Mouse (Mus musculus): ENCODE results near the gene Tifa. TPM values are rescaled to one million over a fixed set of nuclear protein-coding genes. Genes with fewer than 3 reads are reported as not detected.

The Tifa gene
- total RNA-seq, 2 experiments from 2014 or later, result 3.1 to 3.5 TPM

DNA sequence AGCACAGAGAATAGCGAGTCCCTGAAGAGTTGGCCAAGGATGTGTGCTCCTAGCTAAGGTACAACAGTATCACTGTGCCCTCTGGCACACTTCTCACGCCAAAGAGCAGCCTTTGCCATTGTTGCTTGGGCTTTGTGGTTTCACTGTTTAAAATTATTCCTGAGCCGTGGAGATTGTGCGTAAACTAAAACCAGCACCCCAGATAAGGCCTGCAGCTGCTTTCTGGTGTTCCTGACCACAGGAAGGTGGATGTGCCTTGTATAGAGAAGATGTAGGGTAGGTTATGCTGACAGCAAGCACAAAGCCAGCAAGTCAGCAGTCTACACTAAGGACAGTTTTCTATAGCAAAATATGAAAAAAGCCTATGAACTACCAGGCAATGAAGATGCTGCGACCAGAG, 31.6 kb downstream of the Tifa start:
- intact Hi-C loops (cut with DNase I), result no loop called here
- no peak for DNase-seq

DNA sequence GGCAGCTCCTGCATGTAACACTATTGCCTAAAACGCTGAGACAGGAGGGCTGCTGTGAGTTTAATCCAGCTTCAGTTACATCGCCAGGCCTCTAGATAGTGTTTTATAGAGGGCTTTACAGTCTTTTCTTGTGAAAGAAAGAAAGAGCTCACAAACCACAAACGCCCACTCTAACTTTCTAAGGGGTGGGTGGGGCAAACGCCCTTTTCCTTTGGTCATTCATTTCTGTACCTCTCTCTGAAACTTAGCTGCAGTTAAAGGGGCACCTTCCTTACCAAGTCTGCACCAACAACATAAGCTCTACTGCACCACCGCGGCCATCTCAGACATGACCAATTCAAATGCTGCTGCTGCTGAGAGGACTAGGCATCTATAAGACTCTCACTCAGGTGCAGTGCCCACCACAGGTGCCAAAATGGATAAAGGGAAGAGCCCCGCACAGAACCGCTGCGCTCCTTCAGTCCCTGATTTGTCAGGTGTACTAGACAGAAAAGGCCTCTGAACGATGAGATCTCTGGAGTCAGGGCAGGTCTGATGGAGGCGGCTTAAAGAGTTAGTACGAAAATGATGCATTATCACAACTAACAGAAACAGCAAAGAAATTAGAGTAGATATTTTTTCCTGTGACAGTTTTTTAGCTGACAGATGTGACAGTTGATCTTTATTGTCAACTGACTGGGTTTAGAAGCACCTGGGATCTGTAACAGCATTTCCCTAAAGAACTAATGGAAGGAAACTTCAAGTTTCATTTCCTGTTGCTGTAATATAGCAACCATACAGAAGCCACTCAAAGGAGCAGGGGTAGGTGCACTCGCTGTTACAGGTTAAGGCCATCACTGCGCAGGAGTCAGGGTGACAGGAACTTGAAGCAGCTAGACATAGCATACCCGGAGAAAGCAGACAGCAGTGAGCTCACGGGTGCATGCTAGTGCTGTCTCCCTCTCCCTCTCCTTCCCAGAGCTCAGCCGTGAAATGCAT, 34.6 kb downstream of the Tifa start:
- intact Hi-C loops (cut with DNase I), result no loop called here

DNA sequence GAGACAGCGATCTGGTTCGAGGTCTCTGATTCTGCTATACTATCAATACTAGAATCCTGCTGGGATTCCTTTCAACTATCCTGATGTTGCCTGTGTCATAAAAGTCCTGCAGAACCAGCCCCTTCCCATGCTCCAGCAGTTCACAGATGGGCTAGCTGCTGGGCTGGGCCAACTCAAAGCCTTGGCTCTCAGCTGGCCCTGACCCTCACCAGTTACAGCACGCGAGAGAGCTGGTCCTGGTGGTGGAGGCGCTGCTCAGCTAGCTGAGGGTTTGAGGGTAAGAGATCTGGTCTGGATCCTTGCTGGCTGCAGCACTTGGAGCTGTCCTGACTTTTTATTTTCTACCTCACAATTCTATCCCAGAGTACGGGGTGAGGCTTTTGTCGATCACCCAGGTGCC, 36.9 kb downstream of the Tifa start:
- DNase-seq, result no peak
- intact Hi-C loops (cut with DNase I), result no loop called here

More for the DNA sequence above, 34.6 kb downstream of the Tifa start:
- DNase-seq, result no peak

DNA sequence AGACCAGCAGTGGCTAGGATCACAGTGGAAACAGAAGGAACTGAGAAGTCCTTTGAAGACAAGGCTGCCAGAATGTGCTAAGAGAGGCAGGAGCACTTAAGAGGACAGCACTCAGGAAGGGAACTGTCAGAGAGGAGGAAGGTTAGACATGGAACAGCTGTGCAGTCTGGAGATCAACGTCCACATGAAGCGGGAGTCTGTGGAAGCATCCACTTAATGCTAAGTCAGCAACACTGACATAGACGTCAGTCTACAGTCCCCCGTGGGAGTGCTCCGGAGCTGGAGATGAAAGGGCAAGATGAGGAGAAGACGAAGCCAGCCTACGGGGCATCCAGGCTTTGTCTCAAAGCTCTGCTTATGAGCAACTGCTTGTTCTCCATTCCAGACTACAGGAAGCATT, 37.5 kb downstream of the Tifa start:
- DNase-seq, result peak; percentile 33 to 37

DNA sequence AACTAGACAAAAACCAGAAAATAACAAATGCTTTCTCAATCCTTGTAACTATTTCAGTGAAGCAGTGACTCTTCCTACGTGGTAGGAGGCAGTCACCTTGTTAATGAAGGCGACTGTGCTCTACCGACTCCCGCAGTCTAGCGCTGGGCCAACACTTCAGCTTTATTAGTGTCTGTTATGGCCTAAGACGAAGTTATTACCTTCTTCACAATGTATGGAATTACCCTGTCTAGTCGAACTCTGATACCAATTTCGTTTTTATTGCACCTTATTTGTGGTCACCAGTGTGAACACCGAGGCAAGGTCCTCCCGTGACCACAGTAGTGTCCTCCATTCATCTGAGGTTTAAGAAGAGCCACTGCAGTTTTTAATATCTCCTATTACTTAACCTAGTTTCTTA, 40.6 kb downstream of the Tifa start:
- no peak for DNase-seq
- intact Hi-C loops (cut with DNase I), result no loop called here

More for the DNA sequence above, 37.5 kb downstream of the Tifa start:
- intact Hi-C loops (cut with DNase I), result no loop called here

DNA sequence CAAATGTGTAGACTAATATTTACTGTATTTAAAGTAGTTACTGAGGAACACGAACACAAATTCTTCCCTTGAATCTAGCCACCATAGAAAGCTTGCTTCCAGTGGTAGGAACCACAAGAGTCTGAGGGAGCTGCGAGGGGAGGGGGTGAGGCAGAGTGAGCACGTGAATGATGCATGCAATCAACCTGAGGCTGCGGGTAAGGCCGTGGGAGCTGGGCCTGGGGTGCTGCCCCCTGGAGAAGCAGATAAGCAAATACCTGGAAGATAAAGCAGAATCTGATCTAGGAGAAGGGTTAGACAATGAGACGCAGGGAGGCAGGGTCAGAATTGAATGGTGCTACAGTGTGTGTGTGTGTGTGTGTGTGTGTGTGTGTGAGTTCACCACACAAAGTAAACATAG, 41.5 kb downstream of the Tifa start:
- DNase-seq, result no peak
- intact Hi-C loops (cut with DNase I), result no loop called here

DNA sequence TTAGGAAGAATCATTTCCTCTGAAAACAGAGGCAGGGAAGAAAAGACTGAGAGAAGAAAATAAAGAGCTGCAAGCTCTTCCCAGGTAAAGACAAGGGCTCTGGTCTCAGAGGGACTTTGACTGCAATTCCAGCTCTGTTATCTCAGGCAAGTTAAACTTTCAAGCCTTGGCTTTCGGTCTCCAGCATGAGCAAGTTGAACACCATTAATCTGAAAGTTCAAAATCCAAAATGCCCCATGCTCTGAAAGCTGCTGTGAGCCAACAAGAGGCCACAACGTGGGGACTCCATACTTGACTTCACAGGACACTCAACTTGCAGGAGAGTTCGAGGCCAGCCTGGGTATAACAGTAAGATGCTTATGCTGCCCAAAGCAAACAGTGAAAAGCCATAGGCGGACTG, 44.4 kb downstream of the Tifa start:
- DNase-seq, result no peak
- intact Hi-C loops (cut with DNase I), result no loop called here

DNA sequence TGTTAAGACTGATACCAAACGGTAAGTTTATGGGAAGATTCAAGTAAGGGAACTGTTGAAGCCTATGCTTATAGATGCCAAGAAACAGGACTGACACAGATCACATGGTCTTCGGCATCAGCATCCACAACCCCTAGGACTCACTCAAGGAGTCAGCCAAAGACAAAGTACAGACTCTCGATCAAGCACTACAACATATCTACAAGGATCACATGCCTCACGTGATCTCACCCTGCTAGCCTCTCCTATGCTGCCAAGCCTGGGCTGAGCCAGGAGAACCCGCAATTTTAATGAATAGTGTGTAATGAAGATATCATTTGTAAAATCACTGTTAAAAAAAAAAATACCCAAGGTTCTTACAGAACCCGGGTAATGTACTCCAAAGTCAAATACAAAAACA, 46.0 kb downstream of the Tifa start:
- DNase-seq, result no peak
- intact Hi-C loops (cut with DNase I), result loop anchor here (5.0 kb wide), 2 partner anchors 112 to 208 kb away; no protein-coding TSS in a partner anchor

DNA sequence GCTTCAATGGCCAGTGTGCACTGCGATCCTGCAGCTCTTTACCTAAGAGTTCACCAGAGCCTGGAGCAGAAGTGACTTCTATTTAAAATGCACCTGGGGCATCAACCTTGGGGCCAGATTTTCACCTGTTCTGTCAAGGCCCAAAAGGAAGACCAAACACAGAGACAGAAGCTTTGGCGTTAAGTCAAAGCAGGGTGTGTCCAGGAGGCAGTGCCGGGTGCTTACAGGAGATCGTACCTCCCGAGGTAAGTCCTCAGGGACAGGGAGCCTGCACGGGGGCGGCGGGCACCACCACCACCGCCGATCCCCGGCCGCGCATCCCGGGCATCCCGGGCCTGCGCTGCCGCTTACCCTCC, 47.2 kb downstream of the Tifa start:
- DNase-seq, result no peak
- intact Hi-C loops (cut with DNase I), result loop anchor here (1.0 to 5.0 kb wide), 3 partner anchors 47 to 209 kb away; partner anchors contain the start of gene Tifa

DNA sequence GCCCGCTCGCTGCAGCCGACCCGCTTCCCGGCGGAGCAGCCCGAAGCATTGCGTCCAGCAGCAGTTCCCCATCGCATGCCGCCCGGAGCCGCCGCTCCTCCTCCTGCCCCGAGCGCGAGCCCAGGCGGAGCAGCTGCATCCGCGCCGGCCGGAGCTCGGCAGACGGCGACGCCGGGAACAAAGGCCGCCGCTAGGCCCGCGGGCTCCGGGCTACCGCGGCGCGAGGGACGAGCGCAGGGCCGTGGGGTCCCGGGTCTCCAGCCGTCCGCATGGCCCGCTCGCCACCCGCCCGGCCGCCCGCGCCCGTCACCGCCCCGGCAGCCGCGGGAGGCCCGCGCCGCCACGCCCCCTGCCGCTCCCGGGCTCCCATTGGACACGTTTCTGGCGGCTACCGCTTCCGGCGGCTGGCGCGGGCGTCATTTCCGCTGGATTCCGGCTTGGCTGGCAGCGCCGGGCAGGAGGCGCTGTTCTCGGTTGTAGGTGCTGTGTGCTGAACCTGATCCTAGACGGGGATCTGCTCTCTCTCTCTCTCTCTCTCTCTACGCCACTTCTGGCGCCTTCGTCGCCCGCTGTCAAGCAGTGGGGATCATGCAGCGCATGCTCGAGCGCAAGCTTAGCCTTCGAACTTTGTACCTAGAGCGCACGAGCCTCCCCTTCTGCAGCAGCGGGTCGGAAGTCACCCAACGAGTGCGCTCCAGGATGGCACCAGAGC, 47.7 kb downstream of the Tifa start, which contains the start of gene Ap1ar:
TSS of gene Ap1ar (minus strand) at position 370 of the 712 bp plus-strand sequence.
- DNase-seq, result peak; percentile 97 to 98
- intact Hi-C loops (cut with DNase I), result loop anchor here (1.0 to 5.0 kb wide), 3 partner anchors 48 to 210 kb away; partner anchors contain the start of gene Tifa

DNA sequence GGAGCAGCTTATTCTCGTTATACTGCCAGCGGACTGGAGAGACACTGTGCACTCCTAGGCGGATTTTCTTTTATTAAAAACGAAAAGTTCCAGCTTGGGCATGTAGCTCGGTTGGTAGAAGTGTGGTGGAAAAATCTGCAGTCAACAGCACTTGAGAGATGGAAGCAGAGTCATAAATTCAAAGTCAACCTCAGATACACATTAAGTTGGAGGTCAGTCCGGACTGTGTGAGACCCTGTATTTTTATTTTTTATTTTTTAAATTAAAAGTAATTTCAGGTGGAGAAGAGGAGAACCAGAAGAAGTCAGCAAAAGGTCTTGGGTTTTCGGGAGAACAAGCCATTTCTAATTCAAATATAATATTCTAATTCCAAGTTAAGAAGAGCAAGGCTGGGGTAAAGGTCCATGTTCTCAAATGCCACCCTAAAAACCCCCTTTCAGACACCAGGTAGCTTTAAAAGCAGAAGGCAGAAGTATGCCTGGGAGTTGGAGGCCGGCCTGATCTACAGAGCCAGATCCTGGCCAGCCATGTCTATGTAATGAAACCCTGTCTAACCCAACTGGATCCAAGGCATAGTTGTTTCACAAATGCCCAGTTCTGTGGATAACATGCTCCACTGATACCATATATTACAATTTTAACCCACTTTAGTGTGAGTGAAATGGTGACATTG, 48.5 kb downstream of the Tifa start:
- intact Hi-C loops (cut with DNase I), result loop anchor here (1.0 to 5.0 kb wide), 3 partner anchors 49 to 211 kb away; partner anchors contain the start of gene Tifa
- DNase-seq, result no peak

DNA sequence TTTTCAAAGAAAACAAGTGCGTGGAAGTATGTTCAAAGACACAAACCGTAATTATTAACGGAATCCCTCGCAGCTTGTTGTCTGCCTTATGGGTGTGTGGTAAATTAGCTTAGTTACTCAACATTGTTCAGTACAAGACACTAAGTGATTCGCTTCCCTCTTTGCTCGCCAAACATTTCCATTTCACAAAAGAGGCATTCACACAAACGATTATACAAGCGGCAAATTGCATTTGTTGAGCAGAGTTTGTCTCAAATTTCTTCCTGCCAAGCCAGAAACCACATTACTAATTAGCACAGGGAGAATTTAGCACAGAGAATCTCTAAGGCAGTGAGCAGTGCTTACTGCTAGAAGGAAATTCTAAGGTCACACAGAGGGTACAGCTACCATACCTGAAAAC, 52.3 kb downstream of the Tifa start:
- intact Hi-C loops (cut with DNase I), result no loop called here
- DNase-seq, result no peak

DNA sequence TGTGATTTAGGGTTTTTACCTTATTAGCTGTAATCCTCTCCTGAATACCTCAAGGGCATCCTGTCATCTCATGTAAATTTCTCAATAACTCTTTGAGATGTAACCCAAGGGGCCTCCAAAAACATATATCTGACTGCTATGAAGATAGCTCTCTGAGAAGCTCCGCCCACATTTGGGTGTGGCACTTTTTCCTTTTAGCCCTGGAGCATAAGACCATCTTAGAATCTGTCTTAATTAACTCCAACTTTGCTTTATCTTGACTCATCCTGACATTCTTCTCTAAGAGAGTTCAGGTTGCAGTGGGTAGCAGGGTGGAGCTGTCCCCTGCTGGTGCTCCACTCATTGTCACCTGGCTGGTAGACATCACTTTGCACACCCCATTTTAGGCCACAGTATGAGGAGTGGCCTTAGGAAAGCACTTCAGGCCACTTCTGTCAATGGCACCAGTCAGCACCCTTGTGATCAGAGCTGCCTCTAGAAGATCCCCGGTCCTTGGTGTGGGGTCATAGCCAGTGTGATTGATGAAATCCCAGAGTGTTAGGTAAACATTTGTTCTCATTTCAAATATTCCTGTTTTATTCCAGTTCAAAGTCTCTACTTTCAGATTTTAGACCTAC, 53.8 kb downstream of the Tifa start:
- intact Hi-C loops (cut with DNase I), result no loop called here
- DNase-seq, result no peak

DNA sequence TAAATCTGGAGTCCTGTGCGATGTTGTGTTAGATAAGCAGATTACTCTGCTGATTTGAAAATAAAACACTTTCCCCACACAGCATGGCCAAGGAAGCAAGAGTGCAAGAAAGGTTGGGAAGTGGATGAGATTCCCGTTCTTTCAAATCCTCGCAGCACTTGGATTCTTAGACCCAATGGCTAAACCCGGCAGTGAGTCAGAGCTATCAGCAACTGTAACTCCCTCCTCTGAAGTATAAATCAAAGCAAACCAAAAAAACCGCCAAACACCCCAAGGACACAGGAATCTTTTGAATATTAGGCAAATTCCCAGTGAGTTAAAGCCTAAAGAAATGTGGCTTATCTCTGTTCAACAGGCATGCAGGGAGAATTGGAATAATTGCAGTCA, 54.3 kb downstream of the Tifa start:
- intact Hi-C loops (cut with DNase I), result no loop called here
- DNase-seq, result no peak

DNA sequence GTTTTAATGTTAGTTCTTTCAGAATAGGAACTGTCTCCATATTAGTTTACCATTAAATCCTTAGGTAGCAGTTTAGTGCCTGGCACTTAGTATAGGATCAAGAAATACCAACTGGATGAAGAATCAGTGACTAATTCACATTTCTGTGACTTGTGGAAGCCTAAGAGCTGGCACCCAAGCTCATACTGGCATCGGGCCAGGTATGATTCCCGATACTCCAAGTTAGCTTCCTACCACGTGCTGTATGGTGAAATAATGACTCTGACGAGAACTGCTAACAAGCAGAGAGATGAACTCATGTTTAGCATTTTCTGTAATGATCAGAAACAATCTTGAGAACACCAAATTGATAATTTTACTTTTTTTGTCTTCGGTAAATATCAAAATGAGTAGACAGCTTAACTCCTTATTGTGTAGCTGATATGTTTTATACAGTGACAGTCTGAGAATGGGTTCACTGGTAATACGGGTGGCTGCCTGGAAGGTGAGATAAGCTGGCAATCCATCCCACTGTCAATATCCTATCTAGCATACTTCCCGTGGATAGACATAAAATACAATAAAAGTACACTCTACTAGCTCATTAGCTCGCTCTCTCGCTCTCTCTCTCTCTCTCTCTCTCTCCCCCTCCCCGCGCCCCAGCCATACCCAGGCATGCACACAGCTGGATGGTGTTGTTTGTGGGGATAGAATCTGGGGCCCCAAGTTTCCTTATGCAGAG, 58.6 kb downstream of the Tifa start:
- no peak for DNase-seq
- intact Hi-C loops (cut with DNase I), result no loop called here

DNA sequence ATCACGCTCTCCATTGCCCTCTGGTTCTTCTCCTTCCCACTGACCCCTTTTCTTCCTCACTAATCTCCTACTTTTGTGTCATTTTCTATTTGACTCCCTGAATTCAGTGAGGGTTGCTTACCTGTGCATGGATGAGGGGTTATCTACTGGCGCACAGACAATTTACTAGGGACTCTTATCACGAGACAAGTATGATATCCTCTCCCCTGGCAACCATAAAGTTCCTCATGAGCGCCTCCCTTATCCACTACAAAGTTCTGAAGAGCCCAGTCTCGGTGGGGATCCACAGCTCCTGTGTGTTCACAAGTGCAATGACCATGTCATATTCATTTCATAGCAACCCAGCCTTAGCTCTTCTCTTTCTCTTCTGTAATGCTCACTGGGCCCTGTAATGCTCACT, 60.3 kb downstream of the Tifa start:
- intact Hi-C loops (cut with DNase I), result loop anchor here (5.0 kb wide), 1 partner anchor 47 kb away; the partner anchor contains the start of gene Fam241a
- no peak for DNase-seq

DNA sequence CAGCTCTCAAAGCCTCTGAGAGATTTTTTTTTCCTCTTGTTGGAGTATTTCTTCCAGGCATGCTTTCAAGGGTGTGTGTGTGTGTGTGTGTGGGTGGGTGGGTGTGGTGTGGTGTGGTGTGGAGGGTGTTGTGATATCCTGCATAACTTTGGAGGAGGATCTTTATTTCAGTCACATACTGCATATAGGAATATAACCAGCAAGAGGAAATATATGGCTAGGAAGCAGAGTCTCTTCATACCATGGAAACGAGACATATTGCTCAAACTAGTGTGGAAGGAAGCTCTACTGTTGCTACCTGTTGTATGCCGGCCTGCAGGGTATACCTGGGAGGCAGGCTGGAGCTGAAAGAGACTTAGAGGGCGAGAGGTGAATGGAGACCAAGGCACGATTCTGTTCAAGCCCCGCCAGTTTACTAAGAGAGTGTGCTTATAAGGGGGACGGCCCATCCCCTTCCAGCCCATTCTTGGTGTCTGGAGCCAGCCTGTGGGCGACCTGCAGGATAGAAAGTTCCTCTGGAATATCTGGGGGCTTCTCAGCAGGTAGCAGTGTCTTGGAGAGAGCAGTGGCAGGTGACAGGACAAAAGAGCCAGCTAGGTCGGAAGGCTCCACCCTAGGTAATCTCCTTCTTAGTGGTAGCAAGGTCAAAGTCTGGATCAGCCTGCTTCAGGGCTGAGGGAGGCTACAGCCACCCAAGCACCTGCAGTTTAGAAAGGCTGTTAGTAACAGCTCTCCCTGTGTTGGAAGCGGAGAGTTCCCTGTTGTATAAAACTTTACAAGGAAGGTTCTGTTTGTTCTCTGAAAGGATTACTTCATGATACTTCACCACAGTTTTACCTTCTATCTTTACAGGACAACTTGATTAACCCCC, 61.4 kb downstream of the Tifa start:
- intact Hi-C loops (cut with DNase I), result loop anchor here (5.0 kb wide), 1 partner anchor 46 kb away; the partner anchor contains the start of gene Fam241a
- DNase-seq, result no peak

DNA sequence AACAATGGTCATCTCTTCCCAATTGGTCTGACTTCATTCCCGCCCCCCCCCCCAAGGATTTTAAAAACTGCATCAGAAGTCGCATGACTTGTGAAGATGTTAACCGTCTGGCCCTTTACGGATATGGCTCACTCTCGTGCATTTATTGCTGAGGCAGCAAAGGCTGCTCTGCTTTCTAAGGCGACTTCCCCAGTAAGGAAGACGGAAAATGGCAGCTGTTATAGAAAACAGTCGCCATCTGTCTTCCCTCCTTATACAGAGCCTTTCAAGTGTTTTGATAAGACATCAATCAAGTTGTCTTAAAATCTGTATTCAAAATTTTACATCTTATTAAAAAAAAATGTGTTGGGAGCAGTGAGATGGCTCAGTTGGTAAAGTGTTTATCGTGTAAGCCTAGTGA, 63.1 kb downstream of the Tifa start:
- no peak for DNase-seq
- intact Hi-C loops (cut with DNase I), result loop anchor here (1.0 to 5.0 kb wide), 2 partner anchors 45 to 97 kb away; partner anchors contain the start of gene Fam241a
